Mouse (Mus musculus) neural tube, embryonic 11.5 days (tissue): ENCODE measurements at regions not wholly inside any gene's neighbourhood (a gene's known extent, or its start where the extent isn't known, plus 50 kb on each side); places are given as distances from the start of the nearest gene placed in this dataset.

Experiments
- ATAC-seq: fragments of 200-750 bp; cut with Nextera tagmentation; 2 replicates; pipeline ENCODE4 v1.8.0; 2017; ENCODE audit warnings: moderate number of reproducible peaks, mild to moderate bottlenecking, moderate TSS enrichment, moderate library complexity; ENCODE audit not compliant: insufficient read depth, low FRiP score, low TSS enrichment
- DNase-seq: peaks from one replicate; pipeline ENCODE4 v3.0.0-alpha.2; 2015; ENCODE audit warnings: low spot score
- H3K27ac ChIP-seq: fragments of 300-500 bp; sonication (generic); 2 replicates; pipeline ENCODE4 v1.5.1; 2014; ENCODE audit warnings: low read depth, mild to moderate bottlenecking, low read length
- H3K27me3 ChIP-seq: fragments of 300-500 bp; sonication (generic); 2 replicates; pipeline ENCODE4 v1.6.1; 2014; ENCODE audit warnings: mild to moderate bottlenecking, low read length, mixed read lengths; ENCODE audit not compliant: control insufficient read depth, insufficient read depth
- H3K36me3 ChIP-seq: fragments of 300-500 bp; sonication (generic); 2 replicates; pipeline ENCODE4 v1.6.1; 2014; ENCODE audit warnings: mild to moderate bottlenecking, low read length, moderate library complexity, mixed read lengths; ENCODE audit not compliant: control insufficient read depth, insufficient read depth
- H3K4me1 ChIP-seq: fragments of 300-500 bp; sonication (generic); 2 replicates; pipeline ENCODE4 v1.6.1; 2014; ENCODE audit warnings: low read length, mixed read lengths; ENCODE audit not compliant: control insufficient read depth, insufficient read depth
- H3K4me2 ChIP-seq: fragments of 300-500 bp; sonication (generic); 2 replicates; pipeline ENCODE4 v1.6.1; 2014; ENCODE audit warnings: low read depth, mild to moderate bottlenecking, moderate library complexity
- H3K4me3 ChIP-seq: fragments of 300-500 bp; sonication (generic); 2 replicates; pipeline ENCODE4 v1.5.1; 2014; ENCODE audit warnings: low read depth, low read length
- H3K9ac ChIP-seq: fragments of 300-500 bp; sonication (generic); 2 replicates; pipeline ENCODE4 v1.6.1; 2014; ENCODE audit warnings: mild to moderate bottlenecking, low read length
- H3K9me3 ChIP-seq: fragments of 300-500 bp; sonication (generic); 2 replicates; pipeline ENCODE4 v1.6.1; 2016; ENCODE audit warnings: low read length; ENCODE audit not compliant: control insufficient read depth
- WGBS: fragments of 180-500 bp; shearing (Covaris S2); extraction: QIAGEN DNeasy Blood & Tissue Kit; methylation state at CpG from one replicate; pipeline ENCODE4 v1.1.7; 2014; 5-methylcytosine and 5-hydroxymethylcytosine counted together

DNA sequence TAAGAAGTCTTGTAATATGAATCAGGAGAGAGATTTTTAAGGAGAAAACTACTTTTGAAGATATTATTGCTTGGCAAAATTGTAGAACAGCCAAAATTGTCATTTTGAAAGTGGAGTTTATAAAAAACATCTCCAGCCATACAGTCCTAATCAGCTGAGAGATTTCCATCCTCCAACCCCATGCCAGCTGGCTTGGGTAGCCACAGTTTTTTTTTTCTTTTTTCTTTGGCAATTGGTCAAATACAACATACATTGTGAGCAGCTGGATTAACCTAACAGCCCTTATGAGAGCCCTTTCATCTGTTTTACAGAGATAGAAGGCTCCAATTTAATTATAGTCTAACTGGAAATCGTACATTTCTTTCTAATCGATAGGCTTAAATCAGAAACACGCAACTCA is 235.3 kb downstream of the 1700129C05Rik start:
- Histone ChIP-seq H3K9me3 (no peaks in the 10 kb centered on the region), H3K9ac (no peak overlapping the region), H3K36me3 (no peaks in the 10 kb centered on the region), H3K27ac (no peak overlapping the region), H3K4me2 (no peak overlapping the region), H3K27me3 (no peaks in the 10 kb centered on the region), H3K4me1 (no peaks in the 10 kb centered on the region), H3K4me3 (no peak overlapping the region)
- 91% methylated on average over 3 of the region's 3 CpGs for WGBS
- DNase-seq, result no peak
- ATAC-seq, result no peak

DNA sequence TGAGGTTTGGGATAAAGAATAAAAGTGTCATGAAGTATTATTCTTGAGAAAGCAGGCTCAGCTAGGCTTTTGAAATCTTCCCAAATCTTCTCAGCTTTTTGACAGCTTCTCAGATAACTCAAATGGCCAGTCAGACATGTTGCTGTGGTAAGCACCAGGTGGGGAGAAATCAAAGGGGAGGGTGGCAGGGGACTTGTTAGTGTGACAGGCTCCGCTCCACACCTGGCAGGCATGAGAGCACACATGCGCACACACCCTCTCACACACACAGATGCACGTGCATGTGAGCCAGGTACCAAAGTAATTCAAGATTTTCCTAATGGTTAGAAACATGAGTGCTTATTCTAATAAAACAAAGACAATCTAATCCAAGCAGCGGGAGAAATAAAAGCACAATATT is 236.1 kb downstream of the 1700129C05Rik start:
- H3K27ac ChIP-seq, result no peak overlapping the region
- ATAC-seq (no peak), DNase-seq (no peak)
- H3K4me2 ChIP-seq, result no peak overlapping the region
- no peaks in the 10 kb centered on the region for H3K36me3 ChIP-seq
- 85% methylated on average over 4 of the region's 4 CpGs for WGBS
- no peaks in the 10 kb centered on the region for H3K9me3 ChIP-seq
- no peak overlapping the region for H3K9ac ChIP-seq
- H3K4me3 ChIP-seq, result no peak overlapping the region
- H3K4me1 ChIP-seq, result no peaks in the 10 kb centered on the region
- H3K27me3 ChIP-seq, result no peaks in the 10 kb centered on the region

DNA sequence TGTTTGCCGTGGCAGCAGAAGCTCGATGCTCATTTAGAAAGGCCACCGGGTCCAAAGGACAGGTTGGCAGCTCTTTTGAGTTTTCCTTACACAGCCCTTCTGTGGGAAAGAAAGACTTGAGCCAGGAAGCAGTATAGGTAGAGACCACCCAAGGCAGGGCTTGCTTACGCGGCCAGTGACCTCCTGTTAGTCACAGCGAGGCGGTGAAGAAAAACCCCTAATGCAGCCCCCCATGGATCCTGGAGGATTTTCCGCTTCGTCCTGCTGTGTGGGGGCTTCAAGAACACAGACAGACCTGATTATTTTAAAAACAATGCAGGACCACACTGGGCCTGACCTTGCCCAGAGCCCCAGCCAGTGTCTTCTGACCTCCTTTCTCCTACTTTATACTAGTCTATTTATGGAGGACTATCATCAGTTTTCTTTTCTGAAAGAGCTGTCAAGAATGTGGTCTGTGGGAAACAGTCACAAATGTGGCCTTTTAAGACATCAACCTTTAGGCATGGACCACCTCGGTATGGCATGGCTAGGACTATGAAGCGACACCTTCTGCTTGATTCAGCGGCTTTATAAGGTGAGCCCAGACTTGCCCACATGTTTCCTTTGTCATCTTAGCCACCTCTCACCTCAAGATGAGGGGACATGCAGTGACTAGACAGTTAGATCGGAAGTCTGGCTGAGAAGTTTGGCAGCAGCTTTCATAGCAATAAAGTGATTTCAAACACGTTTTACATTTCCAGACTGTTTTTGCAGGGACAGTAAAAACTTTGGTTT is 274.3 kb downstream of the 1700129C05Rik start:
- H3K4me3 ChIP-seq, result no peak overlapping the region
- 19% methylated on average over 14 of the region's 14 CpGs for WGBS
- no peak for ATAC-seq

DNA sequence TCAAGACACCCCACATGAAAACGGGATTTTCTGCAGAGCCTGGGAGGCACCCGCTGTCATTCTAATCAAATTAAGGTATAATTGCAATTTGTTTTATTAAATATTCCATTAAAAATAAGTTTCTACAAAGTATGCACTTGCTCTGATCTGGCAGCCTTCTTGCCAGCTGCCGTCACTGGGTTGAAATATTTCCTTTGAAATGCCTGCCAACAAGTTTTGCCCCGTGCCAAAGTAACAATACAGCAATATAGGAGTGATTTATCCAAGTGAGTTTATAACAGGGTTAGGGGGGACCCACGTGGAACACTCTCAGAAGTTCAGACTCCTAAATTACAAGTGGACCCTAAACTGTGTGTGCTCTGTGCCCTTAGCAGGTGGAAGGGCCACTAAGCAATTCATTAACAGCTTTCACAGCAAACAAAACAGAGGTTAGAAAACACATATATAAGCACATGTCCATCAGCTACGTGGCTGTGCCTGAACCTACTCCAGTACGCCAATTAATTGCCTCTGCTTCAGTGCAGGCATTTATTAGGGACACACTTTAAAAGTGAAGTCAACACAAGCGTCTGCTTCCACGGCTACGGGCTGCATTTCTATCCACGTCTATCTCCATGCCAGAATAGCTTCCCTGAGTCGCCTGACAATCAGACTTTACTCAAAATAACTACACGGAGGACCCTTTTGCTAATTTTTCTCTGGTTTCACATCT is 275.1 kb downstream of the 1700129C05Rik start:
- WGBS, result 27% methylated on average over 13 of the region's 13 CpGs
- no peak for ATAC-seq
- no peaks in the 10 kb centered on the region for H3K9me3 ChIP-seq
- no peaks in the 10 kb centered on the region for H3K27me3 ChIP-seq
- H3K36me3 ChIP-seq, result no peaks in the 10 kb centered on the region
- peak; percentile 26 for DNase-seq
- H3K27ac ChIP-seq, result no peak overlapping the region
- no peak overlapping the region; the same call in 1 of the 2 replicates for H3K9ac ChIP-seq
- H3K4me2 ChIP-seq, result peak overlapping the region; percentile 18
- H3K4me1 ChIP-seq, result peaks cover 6% of the 10 kb centered on the region; the same call in 1 of the 2 replicates
- H3K4me3 ChIP-seq, result no peak overlapping the region

More for the DNA sequence above, 274.3 kb downstream of the 1700129C05Rik start:
- peak overlapping the region; percentile 18 for H3K4me2 ChIP-seq
- peak overlapping the region; percentile 33; the same call in 1 of the 2 replicates for H3K9ac ChIP-seq
- peaks cover 6% of the 10 kb centered on the region; the same call in 1 of the 2 replicates for H3K4me1 ChIP-seq
- no peaks in the 10 kb centered on the region for H3K36me3 ChIP-seq
- no peaks in the 10 kb centered on the region for H3K27me3 ChIP-seq
- no peak overlapping the region for H3K27ac ChIP-seq
- DNase-seq, result peak; percentile 16
- no peaks in the 10 kb centered on the region for H3K9me3 ChIP-seq

DNA sequence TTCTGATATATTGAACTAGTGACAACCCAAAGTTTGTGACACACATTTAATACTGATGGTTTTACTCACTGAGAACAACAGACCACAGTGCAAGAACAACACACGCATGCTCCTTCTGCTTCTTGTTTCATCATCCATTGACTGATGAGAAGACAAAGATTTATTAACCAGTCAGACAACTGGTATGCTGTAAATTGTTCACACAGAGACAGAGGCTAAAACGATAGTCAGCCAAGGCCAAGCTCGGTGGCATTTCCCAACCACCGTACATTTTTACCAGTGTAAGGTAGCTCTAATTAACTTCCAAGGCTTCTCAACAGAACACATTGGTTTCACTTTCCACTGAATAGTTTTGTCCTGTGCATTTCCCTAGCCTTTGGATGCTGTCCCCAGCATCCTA is 287.8 kb downstream of the 1700129C05Rik start:
- H3K27me3 ChIP-seq, result no peaks in the 10 kb centered on the region
- no peak overlapping the region for H3K9ac ChIP-seq
- no peak for ATAC-seq
- no peak overlapping the region for H3K27ac ChIP-seq
- H3K9me3 ChIP-seq, result no peaks in the 10 kb centered on the region
- H3K4me3 ChIP-seq, result no peak overlapping the region
- H3K36me3 ChIP-seq, result no peaks in the 10 kb centered on the region
- no peak overlapping the region for H3K4me2 ChIP-seq
- DNase-seq, result no peak
- H3K4me1 ChIP-seq, result no peaks in the 10 kb centered on the region
- 69% methylated on average over 4 of the region's 4 CpGs for WGBS

DNA sequence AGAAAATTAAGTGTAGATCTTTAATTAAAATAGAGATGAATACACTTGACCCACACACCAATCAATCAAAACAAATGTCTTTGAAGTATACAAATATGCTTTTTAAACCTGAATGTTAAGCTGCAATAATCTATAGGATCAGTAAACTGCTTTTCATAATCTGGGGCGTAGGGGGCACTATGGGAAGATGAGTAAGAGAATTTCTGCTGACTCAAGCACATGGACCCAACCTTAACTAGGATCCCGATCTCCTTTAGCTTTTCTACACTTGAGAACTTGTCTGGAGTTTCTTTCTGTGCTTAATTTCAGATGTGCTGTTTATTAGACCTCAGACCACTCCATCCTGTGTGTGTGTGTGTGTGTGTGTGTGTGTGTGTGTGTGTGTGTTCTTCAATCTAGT is 298.1 kb downstream of the 1700129C05Rik start:
- WGBS, result 90% methylated on average over 2 of the region's 2 CpGs
- no peak overlapping the region for H3K9ac ChIP-seq
- no peak overlapping the region for H3K4me3 ChIP-seq
- no peaks in the 10 kb centered on the region for H3K4me1 ChIP-seq
- H3K9me3 ChIP-seq, result no peaks in the 10 kb centered on the region
- DNase-seq (no peak), ATAC-seq (no peak)
- H3K27me3 ChIP-seq, result no peaks in the 10 kb centered on the region
- no peaks in the 10 kb centered on the region for H3K36me3 ChIP-seq
- H3K4me2 ChIP-seq, result no peak overlapping the region
- H3K27ac ChIP-seq, result no peak overlapping the region

DNA sequence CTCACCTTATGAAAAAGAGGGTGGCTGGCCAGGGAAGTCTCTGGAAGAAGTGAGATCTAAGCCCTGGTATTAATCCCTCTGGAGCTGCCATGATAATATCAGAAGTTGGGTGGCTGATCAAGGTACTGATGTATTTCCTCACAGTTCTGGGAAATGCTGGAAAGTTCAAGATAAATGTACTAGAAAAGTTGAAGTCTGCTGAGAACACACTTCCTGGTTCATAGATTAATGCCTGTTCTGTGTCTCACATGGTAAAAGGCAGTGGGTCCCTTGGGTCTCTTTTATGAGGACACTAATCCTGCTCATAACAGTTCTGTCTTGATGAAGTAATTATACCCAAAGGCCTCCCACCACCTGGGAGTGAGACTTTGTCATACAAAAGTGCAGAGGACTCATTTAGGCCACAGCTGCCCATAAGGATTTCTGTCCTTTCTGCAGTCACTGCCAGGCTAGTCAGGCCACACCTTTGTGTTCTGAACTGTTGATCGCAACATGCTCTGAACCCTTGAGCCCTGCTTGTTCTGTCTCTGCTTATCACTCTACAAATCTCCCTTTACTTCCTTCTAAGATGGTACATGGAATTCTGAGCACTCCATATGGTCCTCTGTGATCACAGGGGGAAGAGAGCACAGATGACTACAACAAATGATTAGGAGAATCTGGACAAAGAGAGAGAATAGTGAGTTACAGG is 300.4 kb downstream of the 1700129C05Rik start:
- DNase-seq, result no peak
- no peak overlapping the region for H3K9ac ChIP-seq
- H3K27me3 ChIP-seq, result no peaks in the 10 kb centered on the region
- H3K9me3 ChIP-seq, result no peaks in the 10 kb centered on the region
- WGBS, result 100% methylated on average over 1 of the region's 1 CpGs
- ATAC-seq, result no peak
- H3K4me2 ChIP-seq, result no peak overlapping the region
- H3K36me3 ChIP-seq, result no peaks in the 10 kb centered on the region
- no peaks in the 10 kb centered on the region for H3K4me1 ChIP-seq
- H3K27ac ChIP-seq, result no peak overlapping the region
- H3K4me3 ChIP-seq, result no peak overlapping the region

DNA sequence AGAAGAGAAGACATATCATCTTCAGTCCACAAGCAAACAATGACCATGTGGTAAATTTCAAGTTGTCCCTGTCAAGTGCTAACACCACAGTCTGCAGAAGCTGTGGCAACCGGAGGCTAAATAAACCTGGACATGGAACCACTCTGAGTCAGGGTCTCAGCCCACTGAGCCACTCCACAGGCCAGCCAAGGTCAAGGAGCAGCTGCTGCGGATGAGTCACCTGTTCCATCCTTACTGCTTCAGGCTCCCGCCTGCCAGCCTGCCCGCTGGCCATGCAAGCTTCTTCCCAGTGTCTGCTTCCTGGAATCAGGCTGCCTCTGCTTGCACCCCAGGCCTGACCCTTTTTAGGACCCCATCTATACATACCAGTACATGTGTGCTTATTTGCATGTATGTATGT is 319.8 kb downstream of the 1700129C05Rik start:
- no peak overlapping the region for H3K4me3 ChIP-seq
- no peaks in the 10 kb centered on the region for H3K9me3 ChIP-seq
- H3K4me1 ChIP-seq, result no peaks in the 10 kb centered on the region
- ATAC-seq, result no peak
- WGBS, result 75% methylated on average over 4 of the region's 4 CpGs
- H3K36me3 ChIP-seq, result no peaks in the 10 kb centered on the region
- H3K27me3 ChIP-seq, result no peaks in the 10 kb centered on the region
- DNase-seq, result no peak
- no peak overlapping the region for H3K9ac ChIP-seq
- H3K4me2 ChIP-seq, result no peak overlapping the region
- H3K27ac ChIP-seq, result no peak overlapping the region
